Mouse (Mus musculus) MEL (cell line): ENCODE measurements around the gene Dyrk1b. TPM values are rescaled to one million over a fixed set of nuclear protein-coding genes. Genes with fewer than 3 reads are reported as not detected.

Experiments used
- DNase-seq: peaks from one replicate; pipeline ENCODE4 v3.0.0; 2011; ENCODE audit warnings: low read depth, low spot score
- H3K27ac ChIP-seq: 2 replicates; pipeline ENCODE4 v1.5.1; 2012; ENCODE audit warnings: low read depth, mild to moderate bottlenecking, control low read depth, low read length, moderate library complexity; ENCODE audit not compliant: control insufficient read depth
- H3K27me3 ChIP-seq, 2 experiments: fragments of 150-350 bp in 1 of 2; sonication (generic) in 1 of 2; 2 replicates each; pipeline ENCODE4 v1.6.1; 2012; ENCODE audit warnings: low read length in 2 of 2, mild to moderate bottlenecking in 2 of 2, improper control_type of control experiment in 1 of 2, moderate library complexity in 1 of 2; ENCODE audit not compliant: insufficient read depth in 2 of 2, control insufficient read depth in 1 of 2
- H3K36me3 ChIP-seq, 2 experiments: 2 replicates each; pipeline ENCODE4 v1.6.1; 2012 to 2014; ENCODE audit warnings: low read length in 2 of 2, improper control_type of control experiment in 1 of 2, inconsistent platforms in 1 of 2, mild to moderate bottlenecking in 1 of 2; ENCODE audit not compliant: insufficient read depth in 2 of 2, control insufficient read depth in 1 of 2
- H3K4me1 ChIP-seq, 2 experiments: fragments of 150-350 bp in 1 of 2; sonication (generic) in 1 of 2; 2 replicates each; pipeline ENCODE4 v1.6.1; 2012; ENCODE audit warnings: low read length in 2 of 2, improper control_type of control experiment in 1 of 2, mild to moderate bottlenecking in 1 of 2; ENCODE audit not compliant: insufficient read depth in 2 of 2, control insufficient read depth in 1 of 2
- H3K4me3 ChIP-seq, 2 experiments: fragments of 150-350 bp in 1 of 2; sonication (generic) in 1 of 2; 2 replicates each; pipeline ENCODE4 v1.5.1; 2012; ENCODE audit warnings: low read depth in 2 of 2, low read length in 2 of 2, mild to moderate bottlenecking in 2 of 2, moderate library complexity in 2 of 2, control low read depth in 1 of 2, improper control_type of control experiment in 1 of 2; ENCODE audit not compliant: control insufficient read depth in 1 of 2, insufficient read depth in 1 of 2
- H3K79me2 ChIP-seq: 2 replicates; pipeline ENCODE4 v1.6.1; 2012; ENCODE audit warnings: mild to moderate bottlenecking, low read length, moderate library complexity; ENCODE audit not compliant: control insufficient read depth, poor library complexity, insufficient read depth
- H3K9ac ChIP-seq: 2 replicates; pipeline ENCODE4 v1.6.1; 2012; ENCODE audit warnings: low read depth, mild to moderate bottlenecking, control low read depth, low read length, moderate library complexity; ENCODE audit not compliant: control insufficient read depth, poor library complexity, severe bottlenecking
- H3K9me3 ChIP-seq: fragments of 150-350 bp; sonication (generic); replicated peaks from 2 replicates; pipeline ENCODE4 v1.6.1; 2012; ENCODE audit warnings: mild to moderate bottlenecking, low read length, improper control_type of control experiment, moderate library complexity; ENCODE audit not compliant: insufficient read depth
- CHD1 ChIP-seq: IDR thresholded peaks from 2 replicates; pipeline ENCODE4 v1.6.1; 2012; ENCODE audit warnings: low read depth, mild to moderate bottlenecking, inconsistent platforms, low read length, improper control_type of control experiment
- CHD2 ChIP-seq: IDR thresholded peaks from 2 replicates; pipeline ENCODE4 v1.6.1; 2011; ENCODE audit warnings: low read length, improper control_type of control experiment
- CTCF ChIP-seq, 3 experiments: IDR thresholded peaks in 2 of 3; conservative IDR thresholded peaks in 1 of 3; 2 replicates each; pipeline ENCODE4 v1.5.1; 2011 to 2012; ENCODE audit warnings: low read length in 3 of 3, low read depth in 2 of 3, mild to moderate bottlenecking in 2 of 3, improper control_type of control experiment in 1 of 3, inconsistent platforms in 1 of 3, mixed read lengths in 1 of 3, moderate library complexity in 1 of 3; ENCODE audit not compliant: control insufficient read depth in 1 of 3, insufficient read depth in 1 of 3, poor library complexity in 1 of 3, severe bottlenecking in 1 of 3
- ELF1 ChIP-seq: IDR thresholded peaks from 2 replicates; pipeline ENCODE4 v1.6.1; 2014; ENCODE audit warnings: low read depth, mild to moderate bottlenecking, inconsistent platforms, low read length, improper control_type of control experiment, moderate library complexity
- EP300 ChIP-seq, 2 experiments: IDR thresholded peaks; 2 replicates each; pipeline ENCODE4 v1.6.1; 2011; ENCODE audit warnings: improper control_type of control experiment in 2 of 2, low read length in 2 of 2, low read depth in 1 of 2, mild to moderate bottlenecking in 1 of 2
- HCFC1 ChIP-seq: IDR thresholded peaks from 2 replicates; pipeline ENCODE4 v1.6.1; 2012; ENCODE audit warnings: low read depth, mild to moderate bottlenecking, inconsistent platforms, low read length, improper control_type of control experiment, moderate library complexity
- JUND ChIP-seq: IDR thresholded peaks from 2 replicates; pipeline ENCODE4 v1.6.1; 2011; ENCODE audit warnings: low read depth, mild to moderate bottlenecking, improper control_type of control experiment, low read length
- MAFK ChIP-seq: IDR thresholded peaks from 2 replicates; pipeline ENCODE4 v1.6.1; 2011; ENCODE audit warnings: low read depth, mild to moderate bottlenecking, low read length, improper control_type of control experiment, borderline replicate concordance
- MXI1 ChIP-seq: IDR thresholded peaks from 2 replicates; pipeline ENCODE4 v1.6.1; 2011; ENCODE audit warnings: mild to moderate bottlenecking, low read depth, low read length, improper control_type of control experiment
- POLR2AphosphoS2 ChIP-seq: IDR thresholded peaks from 2 replicates; pipeline ENCODE4 v1.6.1; 2011; ENCODE audit warnings: low read length, improper control_type of control experiment
- RAD21 ChIP-seq: IDR thresholded peaks from 2 replicates; pipeline ENCODE4 v1.6.1; 2011; ENCODE audit warnings: mild to moderate bottlenecking, low read depth, low read length, improper control_type of control experiment
- SMC3 ChIP-seq: IDR thresholded peaks from 2 replicates; pipeline ENCODE4 v1.6.1; 2011; ENCODE audit warnings: low read depth, low read length, improper control_type of control experiment
- TCF12 ChIP-seq: IDR thresholded peaks from 2 replicates; pipeline ENCODE4 v1.6.1; 2014; ENCODE audit warnings: low read depth, mild to moderate bottlenecking, inconsistent platforms, low read length, improper control_type of control experiment, moderate library complexity
- USF2 ChIP-seq, 2 experiments: IDR thresholded peaks; 2 replicates each; pipeline ENCODE4 v1.6.1; 2011 to 2012; ENCODE audit warnings: improper control_type of control experiment in 2 of 2, low read length in 2 of 2, borderline replicate concordance in 1 of 2, inconsistent platforms in 1 of 2, low read depth in 1 of 2, mild to moderate bottlenecking in 1 of 2; ENCODE audit not compliant: insufficient read depth in 1 of 2
- ZC3H11A ChIP-seq: IDR thresholded peaks from 2 replicates; pipeline ENCODE4 v1.6.1; 2012; ENCODE audit warnings: low read depth, mild to moderate bottlenecking, inconsistent platforms, low read length, improper control_type of control experiment
- ZKSCAN1 ChIP-seq: IDR thresholded peaks from 2 replicates; pipeline ENCODE4 v1.6.1; 2012; ENCODE audit warnings: low read depth, mild to moderate bottlenecking, inconsistent platforms, low read length, improper control_type of control experiment, moderate library complexity
- ZNF384 ChIP-seq: IDR thresholded peaks from 2 replicates; pipeline ENCODE4 v1.6.1; 2012; ENCODE audit warnings: low read depth, mild to moderate bottlenecking, inconsistent platforms, low read length, improper control_type of control experiment
- polyA plus RNA-seq, 2 experiments: library from polyadenylated mRNA; stranded (reverse) in 1 of 2; unstranded in 1 of 2; fragments of >175 nt in 1 of 2; fragments of >200 nt in 1 of 2; gene quantifications; 2 replicates each; pipeline versions ENCODE4 v1.2.1 to v1.2.4; 2012; ENCODE audit warnings: low replicate concordance in 2 of 2, low read depth in 1 of 2; ENCODE audit not compliant: insufficient read length in 2 of 2, insufficient read depth in 1 of 2, missing spikeins in 1 of 2
- total RNA-seq: library from RNA; depleted of rRNA; stranded (reverse); fragments of 300-350 nt; gene quantifications from 2 replicates; pipeline ENCODE4 v1.2.3, GENCODE M21; 2012; rRNA removed

Gene Dyrk1b
- total RNA-seq = 0.69 and 0.85 TPM in 2 replicates
- polyA plus RNA-seq = under 1 TPM in 1 of 2 experiments, not detected in 1; 0.89 TPM

DNA sequence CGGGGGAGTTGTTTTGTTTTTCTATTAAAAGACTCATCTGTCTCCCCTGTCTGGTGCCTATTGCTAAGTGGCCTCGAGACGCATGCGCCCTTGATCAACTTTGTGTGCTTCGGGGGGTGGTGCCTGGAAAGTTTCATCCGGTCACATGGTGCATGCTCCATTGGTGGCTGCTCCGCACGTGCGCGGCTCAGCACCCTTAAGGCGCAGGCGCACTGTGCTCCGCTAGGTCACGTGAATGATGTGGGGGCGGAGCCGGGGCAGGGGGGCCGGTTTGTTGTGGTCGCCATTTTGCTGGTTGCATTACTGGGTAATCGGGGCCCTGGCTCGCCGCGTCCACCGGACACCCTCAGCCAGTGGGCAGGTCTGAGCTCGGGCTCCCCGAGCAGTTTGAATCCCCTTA lies at the start of gene Dyrk1b:
Dyrk1b (plus strand) TSS at position 242 of the 400 bp plus-strand sequence.
- H3K9me3 ChIP-seq = no peaks in the 10 kb centered on the region
- peaks cover 0 to 14% of the 10 kb centered on the region in 2 experiments; a peak in 2 of 4 replicates for H3K36me3 ChIP-seq
- no peak within 1 kb of the TSS for H3K9ac ChIP-seq
- H3K27ac ChIP-seq = no peak within 1 kb of the TSS
- no peak for TF ChIP-seq HCFC1
- TF ChIP-seq ZNF384 = no peak
- no peak within 1 kb of the TSS for H3K4me3 ChIP-seq
- no peak for DNase-seq
- peaks cover 14% of the 10 kb centered on the region for H3K79me2 ChIP-seq
- H3K4me1 ChIP-seq = no peaks in the 10 kb centered on the region
- no peaks in the 10 kb centered on the region for H3K27me3 ChIP-seq

DNA sequence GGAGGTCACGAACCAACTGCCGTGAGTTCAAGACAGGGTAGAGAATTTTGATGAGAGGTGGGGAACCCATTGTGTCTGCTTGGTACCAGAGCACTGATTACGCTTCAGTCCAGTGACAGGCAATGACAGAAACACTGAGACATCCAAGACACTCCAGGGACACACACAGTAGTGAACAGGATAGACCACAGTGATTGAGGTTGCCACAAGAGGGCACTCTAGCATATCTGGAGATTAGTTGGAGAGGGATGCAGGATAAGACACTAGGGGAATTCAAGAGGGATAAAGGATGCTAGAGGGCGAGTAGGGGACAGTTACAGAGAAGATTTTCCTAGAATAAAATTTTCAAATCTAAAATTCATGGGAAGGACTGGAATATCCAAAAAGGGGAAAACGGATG lies 41.7 kb upstream of the Dyrk1b start:
- peak; percentile 50 for DNase-seq
- Histone ChIP-seq H3K27ac (no peak overlapping the region), H3K4me1 (no peaks in the 10 kb centered on the region), H3K9ac (no peak overlapping the region), H3K79me2 (no peaks in the 10 kb centered on the region), H3K4me3 (no peak overlapping the region), H3K27me3 (0 out of 4 replicates have a peak, but pooled peaks cover 0 to 2% of the 10 kb centered on the region in 2 experiments), H3K36me3 (no peaks in the 10 kb centered on the region), H3K9me3 (no peaks in the 10 kb centered on the region)
- no peak for TF ChIP-seq MXI1
- peak; percentile 79 for TF ChIP-seq SMC3
- TF ChIP-seq RAD21 = peak; percentile 68
- peak; percentile 49 to 81 (median 73) for TF ChIP-seq CTCF (IDR thresholded peaks at IDR 0.05 in 2 of 3, conservative IDR thresholded peaks at IDR 0.05 in 1 of 3; ENCODE audit: control insufficient read depth in 1 of 3, insufficient read depth in 1 of 3, low read depth in 2 of 3, low read length in 3 of 3, poor library complexity in 1 of 3, severe bottlenecking in 1 of 3)
- TF ChIP-seq TCF12 = no peak
- TF ChIP-seq ZC3H11A = peak; percentile 37
- TF ChIP-seq, all 39 proteins: peak for 4

- H3K9me3 ChIP-seq = no peaks in the 10 kb centered on the region
- no peaks in the 10 kb centered on the region for H3K36me3 ChIP-seq
- H3K4me3 ChIP-seq = no peak overlapping the region
- H3K9ac ChIP-seq = no peak overlapping the region
- no peaks in the 10 kb centered on the region; a peak in 1 of 4 replicates for H3K27me3 ChIP-seq
- peak; percentile 76 for DNase-seq
- peaks cover 0 to 10% of the 10 kb centered on the region in 2 experiments; a peak in 2 of 4 replicates for H3K4me1 ChIP-seq
- H3K79me2 ChIP-seq = no peaks in the 10 kb centered on the region
- H3K27ac ChIP-seq = no peak overlapping the region
- TF ChIP-seq JUND = no peak
- TF ChIP-seq USF2 (IDR thresholded peaks at IDR 0.05; ENCODE audit: borderline replicate concordance in 1 of 2, insufficient read depth in 1 of 2, low read depth in 1 of 2, low read length in 2 of 2) = no peak
- TF ChIP-seq ZC3H11A = peak; percentile 56
- peak; percentile 63 for TF ChIP-seq RAD21
- TF ChIP-seq CHD1 = no peak
- TF ChIP-seq SMC3 = peak; percentile 96
- no peak for TF ChIP-seq ELF1
- no peak for TF ChIP-seq ZKSCAN1
- TF ChIP-seq MAFK = no peak
- no peak for TF ChIP-seq CHD2
- TF ChIP-seq CTCF (IDR thresholded peaks at IDR 0.05 in 2 of 3, conservative IDR thresholded peaks at IDR 0.05 in 1 of 3; ENCODE audit: control insufficient read depth in 1 of 3, insufficient read depth in 1 of 3, low read depth in 2 of 3, low read length in 3 of 3, poor library complexity in 1 of 3, severe bottlenecking in 1 of 3) = peak; percentile 91 to 95 (median 95)
- TF ChIP-seq POLR2AphosphoS2 = no peak
- no peak for TF ChIP-seq EP300 (IDR thresholded peaks at IDR 0.05; ENCODE audit: low read depth in 1 of 2, low read length in 2 of 2)
Measured at GRCm38 (mm10) chr7:28148263-28148662, 31.0 kb upstream of the Dyrk1b start.
